Mouse (Mus musculus) liver, embryonic 14.5 days (tissue): ENCODE measurements around the gene Sox4. TPM values are rescaled to one million over a fixed set of nuclear protein-coding genes. Genes with fewer than 3 reads are reported as not detected.

Source experiments
- ATAC-seq: fragments of 200-750 bp; cut with Nextera tagmentation; 2 replicates; pipeline ENCODE4 v1.8.0; 2017; ENCODE audit warnings: moderate number of reproducible peaks, mild to moderate bottlenecking, moderate library complexity; ENCODE audit not compliant: insufficient read depth
- DNase-seq, 3 experiments: peaks; one replicate each; pipeline ENCODE4 v3.0.0-alpha.2; 2012 to 2013; ENCODE audit warnings: low read depth in 3 of 3, low spot score in 3 of 3
- H3K27ac ChIP-seq: fragments of 300-500 bp; sonication (generic); 2 replicates; pipeline ENCODE4 v1.5.1; 2014; ENCODE audit warnings: moderate library complexity, mild to moderate bottlenecking, control low read depth, inconsistent platforms
- H3K27me3 ChIP-seq: fragments of 300-500 bp; sonication (generic); 2 replicates; pipeline ENCODE4 v1.6.1; 2014; ENCODE audit warnings: mild to moderate bottlenecking, low read length, moderate library complexity; ENCODE audit not compliant: control insufficient read depth, insufficient read depth
- H3K36me3 ChIP-seq: fragments of 300-500 bp; sonication (generic); replicated peaks from 2 replicates; pipeline ENCODE4 v1.6.1; 2014; ENCODE audit warnings: low read depth; ENCODE audit not compliant: control insufficient read depth, insufficient read depth
- H3K4me1 ChIP-seq, 2 experiments: fragments of 200-500 bp in 1 of 2; fragments of 300-500 bp in 1 of 2; sonication (generic) in 1 of 2; replicated peaks; 2 replicates each; pipeline ENCODE4 v1.6.1; 2012 to 2014; ENCODE audit warnings: antibody characterized with exemption in 1 of 2, inconsistent platforms in 1 of 2, low read length in 1 of 2; ENCODE audit not compliant: control insufficient read depth in 2 of 2, insufficient read depth in 2 of 2
- H3K4me2 ChIP-seq: fragments of 300-500 bp; sonication (generic); 2 replicates; pipeline ENCODE4 v1.6.1; 2014; ENCODE audit warnings: low read depth, mild to moderate bottlenecking, control low read depth, moderate library complexity
- H3K4me3 ChIP-seq, 2 experiments: fragments of 200-500 bp in 1 of 2; fragments of 300-500 bp in 1 of 2; sonication (generic) in 1 of 2; 2 replicates each; pipeline ENCODE4 v1.5.1; 2012 to 2014; ENCODE audit warnings: low read depth in 2 of 2, low read length in 2 of 2, mild to moderate bottlenecking in 2 of 2, control low read depth in 1 of 2, inconsistent platforms in 1 of 2, moderate library complexity in 1 of 2; ENCODE audit not compliant: insufficient read depth in 1 of 2
- H3K9ac ChIP-seq: fragments of 300-500 bp; sonication (generic); replicated peaks from 2 replicates; pipeline ENCODE4 v1.6.1; 2014; ENCODE audit warnings: mild to moderate bottlenecking, control low read depth, moderate library complexity
- H3K9me3 ChIP-seq: fragments of 300-500 bp; sonication (generic); 2 replicates; pipeline ENCODE4 v1.6.1; 2016; ENCODE audit warnings: low read length, mixed read lengths; ENCODE audit not compliant: control insufficient read depth
- CTCF ChIP-seq: IDR thresholded peaks from 2 replicates; pipeline ENCODE4 v1.5.1; 2016; ENCODE audit warnings: antibody characterized with exemption, low read depth, control low read depth
- EP300 ChIP-seq: IDR thresholded peaks from 2 replicates; pipeline ENCODE4 v1.6.1; 2016; ENCODE audit warnings: antibody characterized with exemption, low read depth
- WGBS: fragments of 180-500 bp; shearing (Covaris S2); extraction: QIAGEN DNeasy Blood & Tissue Kit; methylation state at CpG from one replicate; pipeline ENCODE4 v1.1.7; 2014; ENCODE audit not compliant: insufficient replicate concordance; 5-methylcytosine and 5-hydroxymethylcytosine counted together
- polyA plus RNA-seq, 2 experiments: library from polyadenylated mRNA; depleted of rRNA in 1 of 2; stranded (reverse) in 1 of 2; unstranded in 1 of 2; fragments of >200 nt; fragmentation: Nextera tagmentation in 1 of 2; extraction: Ambion mirVana in 1 of 2; gene quantifications; 2 replicates each; pipeline versions ENCODE4 v1.2.1 to v1.2.3; 2012 to 2014

Gene Sox4
- polyA plus RNA-seq, 2 experiments = 1.8 to 2.0 TPM

GRCm38 (mm10) chr13:28917379-28918250 is 35.9 kb downstream of the Sox4 start:
- no peak for ATAC-seq
- WGBS = 63% methylated on average over 10 of the region's 10 CpGs

GRCm38 (mm10) chr13:28913656-28914055 is 39.9 kb downstream of the Sox4 start:
- DNase-seq = no peak
- no peaks in the 10 kb centered on the region for H3K36me3 ChIP-seq
- no peak overlapping the region for H3K4me2 ChIP-seq
- TF ChIP-seq CTCF (no peak), EP300 (no peak)
- H3K9ac ChIP-seq = no peak overlapping the region
- no peaks in the 10 kb centered on the region for H3K4me1 ChIP-seq
- WGBS = 62% methylated on average over 6 of the region's 6 CpGs
- H3K27ac ChIP-seq = no peak overlapping the region
- H3K9me3 ChIP-seq = no peaks in the 10 kb centered on the region
- no peaks in the 10 kb centered on the region for H3K27me3 ChIP-seq
- no peak for ATAC-seq
- no peak overlapping the region for H3K4me3 ChIP-seq

More at GRCm38 (mm10) chr13:28917379-28918250, 35.9 kb downstream of the Sox4 start:
- Histone ChIP-seq H3K4me3 (no peak overlapping the region), H3K36me3 (no peaks in the 10 kb centered on the region), H3K27ac (no peak overlapping the region), H3K9ac (no peak overlapping the region), H3K4me2 (no peak overlapping the region), H3K4me1 (no peaks in the 10 kb centered on the region), H3K9me3 (no peaks in the 10 kb centered on the region), H3K27me3 (no peaks in the 10 kb centered on the region)
- DNase-seq = no peak
- no peak for TF ChIP-seq EP300
- no peak for TF ChIP-seq CTCF

GRCm38 (mm10) chr13:28906981-28907380 is 46.5 kb downstream of the Sox4 start:
- Histone ChIP-seq H3K9me3 (no peaks in the 10 kb centered on the region), H3K27me3 (no peaks in the 10 kb centered on the region), H3K4me2 (no peak overlapping the region), H3K4me3 (no peak overlapping the region), H3K36me3 (no peaks in the 10 kb centered on the region), H3K4me1 (no peaks in the 10 kb centered on the region), H3K27ac (no peak overlapping the region), H3K9ac (no peak overlapping the region)
- WGBS = 58% methylated on average over 10 of the region's 10 CpGs
- TF ChIP-seq CTCF (no peak), EP300 (no peak)
- ATAC-seq (no peak), DNase-seq (no peak)
